Comparison of ENCODE assay signal across 21 mouse cellular contexts in genomic region chr9:17668260-17668659, GRCm38 (mm10).
DNase-seq lines count a peak whose midpoint lies in the region; ATAC-seq and TF ChIP-seq lines count a peak whose summit lies in the region.
"Had no signal": no experiment of that assay in that cellular context is flagged by ENCODE, and none has a peak within 500 bp of the region (broad histone marks: within the 10 kb centered on the region; RNA-seq: fewer than 3 reads in every experiment).

No protein-coding gene starts in this region.

- no peak overlapping the region for H3K4me3 ChIP-seq in intestine, embryonic 15.5 days (replicated peaks)
- no peak overlapping the region for H3K4me3 ChIP-seq in intestine, postnatal 0 days (ENCODE audit: low read depth, low read length)
- no peak overlapping the region for H3K4me3 ChIP-seq in intestine, embryonic 16.5 days (ENCODE audit: low read length)
- no peak overlapping the region for H3K4me3 ChIP-seq in stomach, postnatal 0 days (ENCODE audit: low read depth, low read length)

- no peak overlapping the region for H3K4me2 ChIP-seq in intestine, embryonic 15.5 days (replicated peaks)
- H3K4me2 ChIP-seq in intestine, postnatal 0 days (replicated peaks; ENCODE audit: low read depth): no peak overlapping the region
- no peak overlapping the region for H3K4me2 ChIP-seq in intestine, embryonic 16.5 days (ENCODE audit: low read depth, low read length)
- H3K4me2 ChIP-seq in stomach, postnatal 0 days (replicated peaks; ENCODE audit: low read depth): no peak overlapping the region

- H3K27me3 ChIP-seq in intestine, embryonic 15.5 days (replicated peaks): no peaks in the 10 kb centered on the region
- no peaks in the 10 kb centered on the region for H3K27me3 ChIP-seq in intestine, postnatal 0 days (replicated peaks; ENCODE audit: control insufficient read depth, insufficient read depth, low read length)
- H3K27me3 ChIP-seq in intestine, embryonic 16.5 days (replicated peaks; ENCODE audit: control insufficient read depth, insufficient read depth, low read length): no peaks in the 10 kb centered on the region
- H3K27me3 ChIP-seq in stomach, postnatal 0 days (ENCODE audit: control insufficient read depth, insufficient read depth, low read length): no peaks in the 10 kb centered on the region
- H3K27me3 ChIP-seq: CH12.LX, Patski had no signal

- no peak overlapping the region for H3K9ac ChIP-seq in intestine, embryonic 15.5 days
- no peak overlapping the region for H3K9ac ChIP-seq in intestine, postnatal 0 days (ENCODE audit: low read depth, low read length)
- no peak overlapping the region for H3K9ac ChIP-seq in intestine, embryonic 16.5 days (ENCODE audit: low read depth, low read length)
- H3K9ac ChIP-seq in stomach, postnatal 0 days (ENCODE audit: low read length): no peak overlapping the region

- no peaks in the 10 kb centered on the region for H3K4me1 ChIP-seq in intestine, embryonic 15.5 days (replicated peaks)
- no peaks in the 10 kb centered on the region for H3K4me1 ChIP-seq in intestine, postnatal 0 days (replicated peaks; ENCODE audit: control insufficient read depth, insufficient read depth, low read length)
- no peaks in the 10 kb centered on the region for H3K4me1 ChIP-seq in intestine, embryonic 16.5 days (ENCODE audit: control insufficient read depth, insufficient read depth, low read length)
- no peaks in the 10 kb centered on the region for H3K4me1 ChIP-seq in stomach, postnatal 0 days (replicated peaks; ENCODE audit: control insufficient read depth, insufficient read depth)

- no peaks in the 10 kb centered on the region for H3K9me3 ChIP-seq in intestine, embryonic 15.5 days
- H3K9me3 ChIP-seq in intestine, postnatal 0 days (ENCODE audit: control insufficient read depth): no peaks in the 10 kb centered on the region
- H3K9me3 ChIP-seq in intestine, embryonic 16.5 days (ENCODE audit: control insufficient read depth, low read length): no peaks in the 10 kb centered on the region
- H3K9me3 ChIP-seq in stomach, postnatal 0 days (ENCODE audit: control insufficient read depth, low read length): no peaks in the 10 kb centered on the region
- H3K9me3 ChIP-seq: G1E had no signal

- no peak for TF ChIP-seq CTCF in intestine, postnatal 0 days (IDR thresholded peaks at IDR 0.05; ENCODE audit: low read depth)
- no peak for TF ChIP-seq CTCF in stomach, postnatal 0 days (IDR thresholded peaks at IDR 0.05; ENCODE audit: low read depth)

- WGBS in intestine, embryonic 15.5 days: 58% methylated on average over 1 of the region's 1 CpGs
- WGBS in intestine, postnatal 0 days: 64% methylated on average over 1 of the region's 1 CpGs
- 72% methylated on average over 1 of the region's 1 CpGs for WGBS in intestine, embryonic 16.5 days
- WGBS in stomach, postnatal 0 days: 76% methylated on average over 1 of the region's 1 CpGs

- TF ChIP-seq EP300 in stomach, postnatal 0 days (optimal IDR thresholded peaks at IDR 0.05): no peak

- H3K36me3 ChIP-seq in intestine, embryonic 15.5 days: no peaks in the 10 kb centered on the region
- no peaks in the 10 kb centered on the region for H3K36me3 ChIP-seq in intestine, postnatal 0 days (ENCODE audit: control insufficient read depth, insufficient read depth)
- H3K36me3 ChIP-seq in intestine, embryonic 16.5 days (ENCODE audit: control insufficient read depth, insufficient read depth, low read length): no peaks in the 10 kb centered on the region
- no peaks in the 10 kb centered on the region for H3K36me3 ChIP-seq in stomach, postnatal 0 days (ENCODE audit: control insufficient read depth, insufficient read depth, low read length)
- H3K36me3 ChIP-seq: G1E had no signal

- peak; percentile 51; the same call in 1 of the 2 replicates for ATAC-seq in intestine, embryonic 15.5 days
- ATAC-seq in intestine, postnatal 0 days: no peak
- ATAC-seq in intestine, embryonic 16.5 days: peak; percentile 65
- ATAC-seq in stomach, postnatal 0 days (ENCODE audit: low FRiP score, low TSS enrichment): peak; percentile 47; the same call in 1 of the 2 replicates
- ATAC-seq in monocyte, adult 5-6 weeks (replicated peaks; ENCODE audit: insufficient number of reproducible peaks, low FRiP score, low TSS enrichment, poor library complexity, severe bottlenecking): no peak
- ATAC-seq: activated CD4-positive, CD25-positive, alpha-beta regulatory T cell, adult 4 months; CD4-positive, CD25-positive, alpha-beta regulatory T cell, adult 4 months; Patski had no signal

- no peak for DNase-seq in stomach, postnatal 0 days (ENCODE audit: low spot score)
- no peak for DNase-seq in layer of hippocampus, adult 18-20 months (ENCODE audit: low spot score in 2 of 2)
- DNase-seq: adrenal gland, adult 2 months; adrenal gland, adult 8-10 months; adrenal gland, postnatal 10 days; adrenal gland, postnatal 14 days; adrenal gland, postnatal 25 days; adrenal gland, postnatal 36 days; B cell, adult 2 months; cerebellum, adult 11 months; cerebellum, adult 11-12 months; cerebellum, adult 18-20 months had no signal

- H3K27ac ChIP-seq in intestine, embryonic 15.5 days: no peak overlapping the region
- H3K27ac ChIP-seq in intestine, postnatal 0 days (ENCODE audit: low read depth, low read length): no peak overlapping the region
- no peak overlapping the region for H3K27ac ChIP-seq in intestine, embryonic 16.5 days (ENCODE audit: low read length)
- H3K27ac ChIP-seq in stomach, postnatal 0 days (replicated peaks): no peak overlapping the region

Comparison
In these comparisons a context has a peak if more than half of its experiments do, and no peak if none do; other contexts are left out.
1. ATAC-seq: peak in intestine, embryonic 15.5 days (single experiment), intestine, embryonic 16.5 days (single experiment) and stomach, postnatal 0 days (single experiment); none in intestine, postnatal 0 days (single experiment) and monocyte, adult 5-6 weeks (single experiment).